Mouse (Mus musculus): ENCODE results near the gene Cldn17. TPM values are rescaled to one million over a fixed set of nuclear protein-coding genes. Genes with fewer than 3 reads are reported as not detected.

Gene Cldn17
- not detected for total RNA-seq (2021)
- long read RNA-seq, experiment 1: 0 reads
- long read RNA-seq, experiment 2: 0 reads

DNA sequence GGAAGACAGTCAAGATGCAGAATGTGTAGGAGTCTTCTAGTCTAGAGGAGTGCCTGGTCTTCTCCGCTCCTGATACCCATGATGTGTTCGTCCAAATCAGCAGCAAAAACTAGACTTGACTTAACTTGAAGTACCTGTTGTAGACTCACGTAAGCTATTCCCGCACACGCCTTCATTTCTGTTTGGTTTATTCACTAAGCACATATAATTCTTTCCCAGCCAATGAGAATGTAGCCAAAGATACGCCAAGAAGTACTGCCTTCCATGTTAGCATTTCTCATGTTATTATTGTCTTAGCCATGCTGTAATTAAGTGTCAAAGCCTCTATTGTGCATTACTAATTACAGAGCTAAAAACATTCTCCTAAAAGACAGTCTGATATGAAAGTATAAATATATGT is at the start of gene Cldn17:
Gene Cldn17, minus strand, starts transcription at position 101 of the 400 bp plus-strand sequence.
- no peak for DNase-seq

DNA sequence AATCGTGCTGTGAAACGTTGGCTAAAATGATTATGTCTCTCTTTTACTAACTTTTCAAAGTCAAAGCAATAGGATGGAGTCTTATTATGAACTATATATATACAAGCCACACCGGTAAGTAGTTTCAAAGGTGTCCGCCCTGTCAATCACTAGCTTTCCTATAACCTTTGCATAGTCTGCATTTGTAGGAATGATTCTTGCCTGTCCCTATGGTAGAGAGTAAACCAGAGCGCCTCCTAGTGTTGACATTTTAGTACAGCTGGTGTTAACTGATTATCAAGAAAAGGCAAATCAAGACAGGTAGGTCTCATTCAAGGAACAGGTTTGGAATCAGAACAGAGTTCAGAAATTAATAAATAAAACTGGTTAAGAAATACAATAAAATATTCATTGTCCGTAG is 35.7 kb upstream of the Cldn17 start:
- DNase-seq: no peak

- DNase-seq: no peak
These were observed 33.2 kb upstream of the Cldn17 start for GRCm38 (mm10) chr16:88539841-88540487.

GRCm38 (mm10) chr16:88511348-88511747 is 4.6 kb upstream of the Cldn17 start:
- no peak for DNase-seq

- no peak for DNase-seq
These were observed 1.4 kb upstream of the Cldn17 start for GRCm38 (mm10) chr16:88508150-88508549.

DNA sequence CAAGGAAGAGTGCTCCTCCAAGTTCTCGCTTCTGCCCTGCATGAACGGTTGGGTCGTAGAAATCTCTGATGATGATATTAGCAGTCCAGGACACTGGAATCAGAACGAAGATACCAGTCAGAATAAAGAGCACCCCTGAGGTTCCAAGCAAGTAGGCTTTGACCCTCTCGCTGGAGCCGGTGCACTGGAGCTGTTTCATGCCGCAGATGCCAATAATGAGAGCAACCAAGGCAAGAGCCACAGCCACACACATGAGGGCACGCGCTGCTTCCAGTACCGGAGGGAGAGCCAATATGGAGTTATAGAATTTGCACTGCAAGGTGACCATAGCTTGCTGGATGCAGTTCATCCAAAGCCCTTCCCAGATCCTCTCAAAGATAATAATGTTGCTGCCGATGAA is 440 bp downstream of the Cldn17 start:
- DNase-seq: no peak

DNA sequence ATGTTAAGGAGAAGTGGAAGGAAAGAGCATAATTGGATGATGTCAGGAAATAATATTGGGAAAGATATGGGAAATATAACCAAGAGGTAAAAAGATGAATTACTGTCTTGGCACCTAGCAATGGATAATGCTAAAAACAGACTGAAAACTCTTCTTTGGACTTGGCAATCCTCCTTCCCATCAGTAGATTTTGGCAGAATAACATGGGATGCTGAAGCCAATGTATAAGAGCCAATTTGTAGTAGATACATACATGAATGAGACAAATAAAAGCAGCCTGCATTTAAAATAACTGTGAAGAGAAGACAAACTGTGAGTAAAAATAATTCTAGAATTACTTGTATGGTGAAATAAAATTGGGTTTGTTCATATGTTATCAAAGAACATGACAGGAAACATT is 18.7 kb downstream of the Cldn17 start:
- no peak for DNase-seq

- no peak for DNase-seq
These were observed 26.6 kb downstream of the Cldn17 start for GRCm38 (mm10) chr16:88480011-88480774.

- DNase-seq: no peak
These were observed 43.5 kb downstream of the Cldn17 start for GRCm38 (mm10) chr16:88463235-88463634.

Other genes starting within 250 kb of the Cldn17 start
- under 1 TPM; 0.09 to 0.18 TPM for gene Grik1, start 216.7 kb downstream of the Cldn17 start, total RNA-seq (2021)
- gene Cldn8, start 56.2 kb upstream of the Cldn17 start, total RNA-seq (2021): not detected
- not detected for gene Krtap24-1, start 105.3 kb upstream of the Cldn17 start, total RNA-seq (2021)
- under 1 TPM in 1 of 2 experiments, not detected in 1; 0.28 TPM for gene 2310079G19Rik, start 120.7 kb upstream of the Cldn17 start, total RNA-seq (2021)
- not detected for gene Krtap26-1, start 140.8 kb upstream of the Cldn17 start, total RNA-seq (2021)
- not detected for gene Krtap27-1, start 164.7 kb upstream of the Cldn17 start, total RNA-seq (2021)
- gene 2310061N02Rik, start 201.0 kb upstream of the Cldn17 start, total RNA-seq (2021): not detected
- gene Krtap13-1, start 221.9 kb upstream of the Cldn17 start, total RNA-seq (2021): not detected
- not detected for gene Krtap13, start 244.7 kb upstream of the Cldn17 start, total RNA-seq (2021)